Mouse (Mus musculus) C2C12 (cell line): ENCODE results near the gene Prr14l.

Source experiments
- CEBPB ChIP-seq: IDR thresholded peaks from one replicate; pipeline ENCODE4 v1.6.1; 2011; ENCODE audit warnings: low read depth, mild to moderate bottlenecking, control low read depth, moderate library complexity
- CTCF ChIP-seq: IDR thresholded peaks from one replicate; pipeline ENCODE4 v1.5.1; 2011; ENCODE audit not compliant: control insufficient read depth, insufficient read depth, insufficient read length
- MYOD1 ChIP-seq: IDR thresholded peaks from one replicate; pipeline ENCODE4 v1.6.1; 2011; ENCODE audit warnings: low read depth; ENCODE audit not compliant: control insufficient read depth, insufficient read length
- USF1 ChIP-seq: IDR thresholded peaks from one replicate; pipeline ENCODE4 v1.6.1; 2011; ENCODE audit warnings: low read depth, mild to moderate bottlenecking, control low read depth, moderate library complexity

DNA sequence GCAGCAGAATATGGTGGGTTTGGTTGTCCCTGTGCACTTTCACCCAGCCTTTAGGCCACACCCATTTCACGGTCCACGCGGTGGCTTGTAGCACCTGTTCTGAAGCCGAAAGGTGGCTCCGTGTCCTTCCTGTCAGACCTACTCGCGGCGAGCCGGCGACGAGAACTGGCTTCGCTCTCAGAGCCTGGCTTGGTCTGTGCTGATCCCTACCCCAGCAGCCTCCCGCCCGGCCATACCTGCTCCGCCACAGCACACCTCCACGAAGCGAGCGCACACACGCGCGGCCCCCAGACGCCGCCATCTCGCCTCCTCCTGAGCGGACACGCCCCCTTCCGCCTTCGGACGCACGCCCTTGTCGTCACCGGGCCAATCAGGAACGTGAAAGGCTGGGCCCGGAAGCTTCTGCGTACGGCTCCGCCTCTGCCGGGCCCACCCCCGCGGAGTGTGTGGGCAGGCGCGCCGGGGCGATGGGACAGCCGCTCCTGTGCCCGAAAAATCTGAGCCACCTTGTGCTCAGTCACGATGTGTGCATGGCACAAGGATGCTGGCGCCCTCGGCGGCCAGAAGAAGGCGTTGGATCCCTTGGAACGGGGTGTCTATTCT, 68.6 kb downstream of the Prr14l start, which contains the start of gene Pisd:
- TF ChIP-seq USF1 (no peak), CTCF (peak; percentile 19), CEBPB (no peak), MYOD1 (no peak)
